Mouse (Mus musculus): ENCODE results near the gene Pclaf.

Gene Pclaf

GRCm38 (mm10) chr9:65902879-65903278 lies 12.8 kb downstream of the Pclaf start:
- Histone ChIP-seq H3K4me3 (replicated peaks; ENCODE audit: low read length) (no peak overlapping the region), H3K36me3 (ENCODE audit: insufficient read depth, low read length) (peaks cover 13% of the 10 kb centered on the region; the same call in 1 of the 2 replicates), H3K4me1 (replicated peaks; ENCODE audit: low read depth, low read length) (peaks cover 8% of the 10 kb centered on the region), H3K9me3 (ENCODE audit: low read length) (no peaks in the 10 kb centered on the region), H3K27me3 (ENCODE audit: insufficient read depth, low read length) (no peaks in the 10 kb centered on the region)
- TF ChIP-seq CTCF (conservative IDR thresholded peaks at IDR 0.05; ENCODE audit: low read length) (no peak), POU5F1 (IDR thresholded peaks at IDR 0.05; ENCODE audit: borderline replicate concordance, low read length) (no peak), NANOG (IDR thresholded peaks at IDR 0.05; ENCODE audit: borderline replicate concordance, low read length) (no peak)

DNA sequence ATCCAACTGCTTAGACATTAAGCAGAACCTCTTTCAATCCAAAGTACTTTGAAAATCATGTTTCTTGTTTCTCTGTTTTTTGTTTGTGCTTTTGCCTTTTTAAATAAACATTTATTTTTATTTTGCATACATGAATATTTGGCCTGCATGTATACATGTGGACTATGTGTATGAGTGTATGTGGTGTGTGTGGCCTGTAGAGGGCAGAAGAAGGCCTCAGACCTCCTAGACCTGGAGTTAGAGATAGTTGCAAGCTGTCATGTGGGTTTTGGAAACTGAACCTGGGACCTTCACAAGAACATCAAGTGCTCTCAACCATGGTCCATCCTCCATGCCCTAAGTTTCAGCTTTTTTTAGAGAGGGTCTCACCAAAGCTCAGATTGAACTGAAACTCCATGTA lies 13.4 kb downstream of the Pclaf start:
- H3K36me3 ChIP-seq (ENCODE audit: insufficient read depth, low read length), result peaks cover 13% of the 10 kb centered on the region; the same call in 1 of the 2 replicates
- peaks cover 10% of the 10 kb centered on the region for H3K4me1 ChIP-seq (replicated peaks; ENCODE audit: low read depth, low read length)
- no peaks in the 10 kb centered on the region for H3K27me3 ChIP-seq (ENCODE audit: insufficient read depth, low read length)
- H3K9me3 ChIP-seq (ENCODE audit: low read length), result no peaks in the 10 kb centered on the region
- H3K4me3 ChIP-seq (replicated peaks; ENCODE audit: low read length), result no peak overlapping the region
- no peak for TF ChIP-seq NANOG (IDR thresholded peaks at IDR 0.05; ENCODE audit: borderline replicate concordance, low read length)
- peak; percentile 44 for TF ChIP-seq CTCF (conservative IDR thresholded peaks at IDR 0.05; ENCODE audit: low read length)

- Histone ChIP-seq H3K36me3 (ENCODE audit: insufficient read depth, low read length) (peaks cover 6% of the 10 kb centered on the region; the same call in 1 of the 2 replicates), H3K4me1 (replicated peaks; ENCODE audit: low read depth, low read length) (peaks cover 19% of the 10 kb centered on the region)
Measured at GRCm38 (mm10) chr9:65908394-65909300, 18.6 kb downstream of the Pclaf start, which contains the start of the genes Trip4 and Csnk1g1. Gene Trip4 (minus strand): TSS chr9:65908794. Gene Csnk1g1 (plus strand): TSS chr9:65908924.

GRCm38 (mm10) chr9:65909301-65909801 lies 19.3 kb downstream of the Pclaf start:
- TF ChIP-seq POU5F1 (IDR thresholded peaks at IDR 0.05; ENCODE audit: borderline replicate concordance, low read length) (no peak), CTCF (conservative IDR thresholded peaks at IDR 0.05; ENCODE audit: low read length) (no peak), NANOG (IDR thresholded peaks at IDR 0.05; ENCODE audit: borderline replicate concordance, low read length) (no peak)
- peaks cover 6% of the 10 kb centered on the region; the same call in 1 of the 2 replicates for H3K36me3 ChIP-seq (ENCODE audit: insufficient read depth, low read length)
- peaks cover 19% of the 10 kb centered on the region for H3K4me1 ChIP-seq (replicated peaks; ENCODE audit: low read depth, low read length)
- peak overlapping the region; percentile 94 for H3K4me3 ChIP-seq (replicated peaks; ENCODE audit: low read length)
- H3K27me3 ChIP-seq (ENCODE audit: insufficient read depth, low read length), result no peaks in the 10 kb centered on the region
- no peaks in the 10 kb centered on the region for H3K9me3 ChIP-seq (ENCODE audit: low read length)

More at GRCm38 (mm10) chr9:65908394-65909300, 18.6 kb downstream of the Pclaf start, which contains the start of the genes Trip4 and Csnk1g1:
- Histone ChIP-seq H3K27me3 (ENCODE audit: insufficient read depth, low read length) (no peaks in the 10 kb centered on the region), H3K9me3 (ENCODE audit: low read length) (no peaks in the 10 kb centered on the region), H3K4me3 (replicated peaks; ENCODE audit: low read length) (peak within 1 kb of the TSS; percentile 94)
- TF ChIP-seq CTCF (conservative IDR thresholded peaks at IDR 0.05; ENCODE audit: low read length), result no peak

DNA sequence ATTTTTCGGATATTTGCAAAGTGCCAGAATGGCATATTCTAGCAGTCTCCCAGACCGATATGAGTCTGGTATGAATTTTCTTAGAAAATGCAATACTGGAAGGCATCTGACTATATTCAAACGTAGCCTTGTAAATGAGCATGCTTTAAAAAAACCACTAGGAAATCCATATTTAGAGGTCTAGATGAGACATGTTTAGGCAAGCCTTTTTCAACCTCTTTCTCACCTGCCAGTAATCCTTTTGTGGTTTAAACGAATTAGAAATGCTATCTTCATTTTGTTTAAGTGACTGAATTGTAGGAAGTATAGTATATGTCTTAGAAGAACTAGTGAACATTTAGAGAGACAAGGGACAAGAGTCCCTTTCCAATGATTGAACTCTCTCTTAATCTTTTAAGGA lies 19.8 kb downstream of the Pclaf start:
- H3K4me3 ChIP-seq (replicated peaks; ENCODE audit: low read length), result peak overlapping the region; percentile 94
- no peaks in the 10 kb centered on the region for H3K9me3 ChIP-seq (ENCODE audit: low read length)
- peaks cover 6% of the 10 kb centered on the region; the same call in 1 of the 2 replicates for H3K36me3 ChIP-seq (ENCODE audit: insufficient read depth, low read length)
- no peak for TF ChIP-seq POU5F1 (IDR thresholded peaks at IDR 0.05; ENCODE audit: borderline replicate concordance, low read length)
- TF ChIP-seq NANOG (IDR thresholded peaks at IDR 0.05; ENCODE audit: borderline replicate concordance, low read length), result no peak
- no peak for TF ChIP-seq CTCF (conservative IDR thresholded peaks at IDR 0.05; ENCODE audit: low read length)
- H3K4me1 ChIP-seq (replicated peaks; ENCODE audit: low read depth, low read length), result peaks cover 19% of the 10 kb centered on the region
- H3K27me3 ChIP-seq (ENCODE audit: insufficient read depth, low read length), result no peaks in the 10 kb centered on the region

- Histone ChIP-seq H3K27me3 (ENCODE audit: insufficient read depth, low read length) (no peaks in the 10 kb centered on the region), H3K36me3 (ENCODE audit: insufficient read depth, low read length) (no peaks in the 10 kb centered on the region), H3K9me3 (ENCODE audit: low read length) (no peaks in the 10 kb centered on the region), H3K4me3 (replicated peaks; ENCODE audit: low read length) (no peak overlapping the region), H3K4me1 (replicated peaks; ENCODE audit: low read depth, low read length) (peaks cover 13% of the 10 kb centered on the region)
- TF ChIP-seq NANOG (IDR thresholded peaks at IDR 0.05; ENCODE audit: borderline replicate concordance, low read length), result no peak
- TF ChIP-seq CTCF (conservative IDR thresholded peaks at IDR 0.05; ENCODE audit: low read length), result no peak
- no peak for TF ChIP-seq POU5F1 (IDR thresholded peaks at IDR 0.05; ENCODE audit: borderline replicate concordance, low read length)
Measured at GRCm38 (mm10) chr9:65913976-65914375, 23.9 kb downstream of the Pclaf start.

DNA sequence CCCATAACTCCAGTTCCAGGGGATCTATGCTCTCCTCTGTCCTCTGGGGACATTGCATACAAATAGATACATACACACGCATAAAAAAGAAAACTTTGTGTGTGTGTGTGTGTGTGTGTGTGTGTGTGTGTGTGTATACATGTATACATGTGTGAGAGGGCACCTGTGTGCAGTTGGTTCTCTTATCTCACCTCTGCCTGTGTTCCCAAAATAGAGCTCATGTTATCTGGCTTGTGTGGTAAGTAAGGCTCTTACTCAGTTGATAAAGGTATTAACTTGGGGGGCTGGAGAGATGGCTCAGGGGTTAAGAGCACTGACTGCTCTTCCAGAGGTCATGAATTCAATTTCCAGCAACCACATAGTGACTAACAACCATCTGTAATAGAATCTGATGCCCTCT lies 27.0 kb downstream of the Pclaf start:
- TF ChIP-seq POU5F1 (IDR thresholded peaks at IDR 0.05; ENCODE audit: borderline replicate concordance, low read length) (no peak), CTCF (conservative IDR thresholded peaks at IDR 0.05; ENCODE audit: low read length) (no peak), NANOG (IDR thresholded peaks at IDR 0.05; ENCODE audit: borderline replicate concordance, low read length) (no peak)
- Histone ChIP-seq H3K4me1 (replicated peaks; ENCODE audit: low read depth, low read length) (peaks cover 8% of the 10 kb centered on the region), H3K4me3 (replicated peaks; ENCODE audit: low read length) (no peak overlapping the region), H3K36me3 (ENCODE audit: insufficient read depth, low read length) (no peaks in the 10 kb centered on the region), H3K27me3 (ENCODE audit: insufficient read depth, low read length) (no peaks in the 10 kb centered on the region), H3K9me3 (ENCODE audit: low read length) (no peaks in the 10 kb centered on the region)

DNA sequence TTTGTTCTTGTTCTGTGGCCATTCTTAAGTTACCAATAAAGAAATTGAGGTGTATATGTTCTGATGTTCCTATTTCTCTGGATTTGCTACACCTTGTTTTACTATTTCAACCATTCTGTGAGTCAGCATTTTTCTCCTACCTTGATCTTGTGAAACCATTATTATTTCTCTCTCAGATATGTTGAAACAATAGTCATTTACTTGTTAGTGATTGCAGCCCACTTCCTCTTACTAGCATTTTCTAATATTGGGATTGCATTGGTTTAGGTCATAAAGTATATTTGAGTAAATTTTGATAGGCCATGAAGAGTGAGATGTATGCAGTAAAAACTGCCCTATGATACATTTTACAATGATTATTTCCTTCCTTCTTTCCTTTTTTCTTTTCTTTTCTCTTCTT lies 38.4 kb downstream of the Pclaf start:
- Histone ChIP-seq H3K4me3 (replicated peaks; ENCODE audit: low read length) (no peak overlapping the region), H3K36me3 (ENCODE audit: insufficient read depth, low read length) (no peaks in the 10 kb centered on the region), H3K4me1 (replicated peaks; ENCODE audit: low read depth, low read length) (no peaks in the 10 kb centered on the region), H3K9me3 (ENCODE audit: low read length) (no peaks in the 10 kb centered on the region), H3K27me3 (ENCODE audit: insufficient read depth, low read length) (no peaks in the 10 kb centered on the region)
- TF ChIP-seq CTCF (conservative IDR thresholded peaks at IDR 0.05; ENCODE audit: low read length) (no peak), POU5F1 (IDR thresholded peaks at IDR 0.05; ENCODE audit: borderline replicate concordance, low read length) (no peak), NANOG (IDR thresholded peaks at IDR 0.05; ENCODE audit: borderline replicate concordance, low read length) (no peak)

All from E14TG2a.4 (cell line).